Mouse (Mus musculus): ENCODE data around the gene Rpn2. TPM values are rescaled to one million over a fixed set of nuclear protein-coding genes. Genes with fewer than 3 reads are reported as not detected.

Gene Rpn2
- total RNA-seq, 1 experiment: 422 TPM

GRCm38 (mm10) chr2:157342328-157342926 is 63.6 kb downstream of the Rpn2 start:
- H3K9ac ChIP-seq (ENCODE audit: insufficient read depth, low read depth, low read length, poor library complexity, severe bottlenecking): no peak overlapping the region
- H3K27ac ChIP-seq (ENCODE audit: insufficient read depth, low read depth, low read length, poor library complexity, severe bottlenecking): no peak overlapping the region
- in situ Hi-C loops (cut with MboI; ENCODE audit: low sequenced_read_pairs in 2 of 2, unreplicated experiment in 2 of 2): loop anchor here (5.0 to 10.0 kb wide), 2 partner anchors 122 to 230 kb away; partner anchors contain the start of gene Blcap (in 1 of the 2)
- no peak for TF ChIP-seq MAFK (IDR thresholded peaks at IDR 0.05; ENCODE audit: insufficient read depth, low read depth, low read length)
- TF ChIP-seq CHD2 (IDR thresholded peaks at IDR 0.05; ENCODE audit: low read depth, low read length): no peak
- TF ChIP-seq HCFC1 (IDR thresholded peaks at IDR 0.05; ENCODE audit: borderline replicate concordance, insufficient read depth, low read length): no peak
- TF ChIP-seq ZC3H11A (IDR thresholded peaks at IDR 0.05; ENCODE audit: borderline replicate concordance, low read depth, low read length): no peak
- TF ChIP-seq ZNF384 (IDR thresholded peaks at IDR 0.05; ENCODE audit: low read depth, low read length): no peak
- DNase-seq (ENCODE audit: low read depth, low spot score): no peak
- peaks cover 0 to 21% of the 10 kb centered on the region in 2 experiments; a peak in 3 of 4 replicates for H3K4me1 ChIP-seq (ENCODE audit: control insufficient read depth in 2 of 2, insufficient read depth in 2 of 2, low read length in 2 of 2, poor library complexity in 1 of 2)
- no peak overlapping the region for H3K4me3 ChIP-seq (ENCODE audit: insufficient read depth in 1 of 2, low read depth in 1 of 2, low read length in 2 of 2, poor library complexity in 1 of 2, severe bottlenecking in 1 of 2)
- H3K36me3 ChIP-seq (ENCODE audit: control insufficient read depth, insufficient read depth, low read length, poor library complexity, severe bottlenecking): no peaks in the 10 kb centered on the region
- no peaks in the 10 kb centered on the region for H3K9me3 ChIP-seq (ENCODE audit: control insufficient read depth, insufficient read depth, low read depth, low read length)

DNA sequence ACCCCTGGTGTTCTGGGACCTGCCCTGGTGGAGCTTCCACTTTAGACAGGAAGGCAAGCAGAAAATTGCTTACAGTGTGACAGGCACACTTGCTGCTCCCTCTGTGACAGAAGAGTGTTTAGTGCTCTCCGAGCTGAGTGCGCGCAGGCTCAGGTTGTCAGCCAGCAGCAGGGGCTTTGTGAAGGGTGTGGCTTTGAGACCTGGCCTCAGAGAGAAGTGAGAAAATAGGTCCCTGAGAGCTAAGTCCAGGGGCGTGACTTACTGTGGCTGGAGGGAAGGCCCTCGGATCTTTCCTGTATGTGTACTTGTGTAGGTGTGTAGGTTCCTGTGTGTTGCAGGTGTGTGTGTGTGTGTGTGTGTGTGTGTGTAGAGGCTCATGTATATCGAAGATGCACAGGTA is 64.5 kb downstream of the Rpn2 start:
- no peak overlapping the region for H3K27ac ChIP-seq (ENCODE audit: insufficient read depth, low read depth, low read length, poor library complexity, severe bottlenecking)
- H3K9ac ChIP-seq (ENCODE audit: insufficient read depth, low read depth, low read length, poor library complexity, severe bottlenecking): no peak overlapping the region
- H3K4me3 ChIP-seq (ENCODE audit: insufficient read depth in 1 of 2, low read depth in 1 of 2, low read length in 2 of 2, poor library complexity in 1 of 2, severe bottlenecking in 1 of 2): no peak overlapping the region
- H3K4me1 ChIP-seq (ENCODE audit: control insufficient read depth in 2 of 2, insufficient read depth in 2 of 2, low read length in 2 of 2, poor library complexity in 1 of 2): peaks cover 0 to 21% of the 10 kb centered on the region in 2 experiments; a peak in 3 of 4 replicates
- DNase-seq (ENCODE audit: low read depth, low spot score): no peak
- H3K9me3 ChIP-seq (ENCODE audit: control insufficient read depth, insufficient read depth, low read depth, low read length): no peaks in the 10 kb centered on the region
- no peaks in the 10 kb centered on the region for H3K36me3 ChIP-seq (ENCODE audit: control insufficient read depth, insufficient read depth, low read length, poor library complexity, severe bottlenecking)
- TF ChIP-seq ZNF384 (IDR thresholded peaks at IDR 0.05; ENCODE audit: low read depth, low read length) (no peak), HCFC1 (IDR thresholded peaks at IDR 0.05; ENCODE audit: borderline replicate concordance, insufficient read depth, low read length) (no peak), MAFK (IDR thresholded peaks at IDR 0.05; ENCODE audit: insufficient read depth, low read depth, low read length) (no peak), ZC3H11A (IDR thresholded peaks at IDR 0.05; ENCODE audit: borderline replicate concordance, low read depth, low read length) (no peak), CHD2 (IDR thresholded peaks at IDR 0.05; ENCODE audit: low read depth, low read length) (no peak)
- in situ Hi-C loops (cut with MboI; ENCODE audit: low sequenced_read_pairs in 2 of 2, unreplicated experiment in 2 of 2): loop anchor here (5.0 to 10.0 kb wide), 2 partner anchors 121 to 229 kb away; partner anchors contain the start of gene Blcap (in 1 of the 2)

DNA sequence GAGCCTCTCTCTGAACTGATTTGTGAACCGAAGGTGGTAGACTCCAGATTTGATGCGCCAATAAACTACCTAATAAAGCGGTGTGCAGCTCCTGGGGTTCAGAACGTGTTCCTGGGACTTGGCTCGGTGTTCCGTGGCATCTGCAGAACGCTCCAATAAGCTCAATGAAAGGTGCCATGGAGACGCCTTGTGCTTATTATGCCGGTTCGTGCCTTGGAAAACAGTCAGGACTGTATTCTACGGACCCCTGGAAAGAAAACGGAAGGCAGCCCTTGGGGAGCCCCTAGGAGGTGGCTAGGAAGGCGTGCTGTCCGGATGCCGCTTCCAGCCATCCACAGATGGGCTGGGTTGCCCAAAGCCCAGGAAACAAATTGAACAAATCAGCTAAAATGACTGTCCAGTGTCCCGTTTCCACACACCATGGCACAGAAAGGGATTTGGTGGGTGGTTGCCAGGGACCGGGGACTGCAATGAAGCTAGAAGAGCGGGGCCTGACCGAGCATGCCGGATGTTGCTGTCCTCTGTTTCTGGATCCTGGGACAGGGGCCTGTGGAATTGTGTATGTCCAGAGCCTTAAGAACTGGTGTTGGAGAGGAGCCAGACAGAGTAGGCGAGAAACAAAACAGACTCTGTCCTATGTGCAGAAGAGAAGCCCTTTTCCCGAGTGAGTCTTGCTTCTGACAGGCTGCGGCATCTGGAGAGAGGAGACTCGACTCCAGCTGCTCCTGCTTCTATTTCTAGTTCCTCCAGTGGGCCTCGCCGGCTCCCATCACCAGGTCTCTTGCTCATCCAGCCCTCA is 68.7 kb downstream of the Rpn2 start, which contains the start of gene Ghrh:
Gene Ghrh (minus strand): TSS at position 146 of the 799 bp plus-strand sequence.
- no peak within 1 kb of the TSS for H3K27ac ChIP-seq (ENCODE audit: insufficient read depth, low read depth, low read length, poor library complexity, severe bottlenecking)
- TF ChIP-seq HCFC1 (IDR thresholded peaks at IDR 0.05; ENCODE audit: borderline replicate concordance, insufficient read depth, low read length): no peak
- no peak for DNase-seq (ENCODE audit: low read depth, low spot score)
- H3K4me3 ChIP-seq (ENCODE audit: insufficient read depth in 1 of 2, low read depth in 1 of 2, low read length in 2 of 2, poor library complexity in 1 of 2, severe bottlenecking in 1 of 2): no peak within 1 kb of the TSS
- peaks cover 0 to 5% of the 10 kb centered on the region in 2 experiments; a peak in 2 of 4 replicates for H3K4me1 ChIP-seq (ENCODE audit: control insufficient read depth in 2 of 2, insufficient read depth in 2 of 2, low read length in 2 of 2, poor library complexity in 1 of 2)
- no peak within 1 kb of the TSS for H3K9ac ChIP-seq (ENCODE audit: insufficient read depth, low read depth, low read length, poor library complexity, severe bottlenecking)
- H3K9me3 ChIP-seq (ENCODE audit: control insufficient read depth, insufficient read depth, low read depth, low read length): no peaks in the 10 kb centered on the region
- H3K36me3 ChIP-seq (ENCODE audit: control insufficient read depth, insufficient read depth, low read length, poor library complexity, severe bottlenecking): no peaks in the 10 kb centered on the region
- in situ Hi-C loops (cut with MboI; ENCODE audit: low sequenced_read_pairs in 2 of 2, unreplicated experiment in 2 of 2): loop anchor here (10.0 kb wide), 1 partner anchor 117 kb away; no protein-coding TSS in a partner anchor

GRCm38 (mm10) chr2:157349121-157349778 is 70.4 kb downstream of the Rpn2 start:
- Histone ChIP-seq H3K36me3 (ENCODE audit: control insufficient read depth, insufficient read depth, low read length, poor library complexity, severe bottlenecking) (no peaks in the 10 kb centered on the region), H3K9ac (ENCODE audit: insufficient read depth, low read depth, low read length, poor library complexity, severe bottlenecking) (no peak overlapping the region), H3K4me1 (ENCODE audit: control insufficient read depth in 2 of 2, insufficient read depth in 2 of 2, low read length in 2 of 2, poor library complexity in 1 of 2) (no peaks in the 10 kb centered on the region; a peak in 1 of 4 replicates), H3K9me3 (ENCODE audit: control insufficient read depth, insufficient read depth, low read depth, low read length) (no peaks in the 10 kb centered on the region), H3K4me3 (ENCODE audit: insufficient read depth in 1 of 2, low read depth in 1 of 2, low read length in 2 of 2, poor library complexity in 1 of 2, severe bottlenecking in 1 of 2) (no peak overlapping the region), H3K27ac (ENCODE audit: insufficient read depth, low read depth, low read length, poor library complexity, severe bottlenecking) (no peak overlapping the region)
- DNase-seq (ENCODE audit: low read depth, low spot score): no peak
- in situ Hi-C loops (cut with MboI; ENCODE audit: low sequenced_read_pairs in 2 of 2, unreplicated experiment in 2 of 2): loop anchor here (10.0 kb wide), 1 partner anchor 116 kb away; no protein-coding TSS in a partner anchor
- no peak for TF ChIP-seq ZNF384 (IDR thresholded peaks at IDR 0.05; ENCODE audit: low read depth, low read length)
- TF ChIP-seq ZC3H11A (IDR thresholded peaks at IDR 0.05; ENCODE audit: borderline replicate concordance, low read depth, low read length): no peak
- no peak for TF ChIP-seq CHD2 (IDR thresholded peaks at IDR 0.05; ENCODE audit: low read depth, low read length)
- no peak for TF ChIP-seq HCFC1 (IDR thresholded peaks at IDR 0.05; ENCODE audit: borderline replicate concordance, insufficient read depth, low read length)
- no peak for TF ChIP-seq MAFK (IDR thresholded peaks at IDR 0.05; ENCODE audit: insufficient read depth, low read depth, low read length)
